Mouse (Mus musculus) central nervous system, embryonic 14 days (tissue): ENCODE results near the gene Ranbp6. TPM values are rescaled to one million over a fixed set of nuclear protein-coding genes. Genes with fewer than 3 reads are reported as not detected.

Experiments
- polyA plus RNA-seq: library from polyadenylated mRNA; depleted of rRNA; stranded (reverse); fragments of >200 nt; gene quantifications from 2 replicates; pipeline ENCODE4 v1.2.3, GENCODE M21; 2012; rRNA removed

Gene Ranbp6
- 15.2 and 16.0 TPM in 2 replicates for polyA plus RNA-seq

DNA sequence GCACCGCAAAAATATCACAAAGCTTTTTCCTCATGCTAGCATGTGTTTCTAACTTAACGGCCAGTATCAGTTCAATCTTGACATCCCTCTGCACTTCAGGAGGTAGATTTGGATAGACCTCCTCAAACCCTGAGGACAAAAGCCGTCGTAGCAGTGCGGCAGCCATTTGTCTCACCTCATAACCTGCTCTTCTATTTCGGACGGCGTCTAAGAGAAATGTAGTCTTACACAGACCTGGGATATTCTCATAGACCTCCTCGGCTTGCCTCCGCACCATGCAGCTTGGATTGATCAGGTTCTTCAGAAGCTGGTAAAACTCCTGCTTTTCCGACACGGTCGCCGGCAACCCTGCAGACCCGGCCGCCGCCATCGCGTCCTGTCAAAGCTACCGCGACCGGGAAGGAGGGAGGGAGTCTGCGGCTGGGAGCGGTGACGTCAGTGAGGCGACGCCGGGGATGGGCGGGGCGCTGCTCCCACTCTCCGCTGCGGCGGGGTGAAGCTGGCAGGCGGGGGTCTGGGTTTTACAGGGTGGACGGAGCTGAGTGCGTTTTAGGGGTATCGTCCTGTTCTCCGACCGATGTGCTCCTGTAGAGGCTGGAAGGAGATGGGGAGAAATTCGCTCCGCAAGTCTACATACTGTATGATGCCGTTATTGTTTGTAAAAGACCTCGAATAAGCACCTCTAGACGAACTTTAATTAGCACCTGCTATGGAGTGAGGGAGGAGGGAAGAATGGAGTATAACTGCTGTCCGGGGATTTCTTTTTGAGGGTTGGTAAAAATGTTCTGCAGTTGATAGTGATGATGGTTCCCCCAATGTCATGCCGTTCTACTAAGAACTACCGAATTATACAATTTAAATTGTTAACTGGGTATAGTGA, at the start of gene Ranbp6:
TSS of gene Ranbp6 (minus strand) at position 394 of the 880 bp plus-strand sequence.

GRCm38 (mm10) chr19:29805917-29806785, 6.6 kb downstream of the Ranbp6 start, which contains the start of gene 9930021J03Rik:
Gene 9930021J03Rik (minus strand): TSS chr19:29805989.

Other genes starting within 250 kb of the Ranbp6 start
- 9.2 and 10.8 TPM in 2 replicates for gene Ermp1, start 164.6 kb downstream of the Ranbp6 start, polyA plus RNA-seq
- gene Mlana, start 115.2 kb downstream of the Ranbp6 start, polyA plus RNA-seq: 0.10 and 0.21 TPM in 2 replicates
- 26.6 and 27.8 TPM in 2 replicates for gene 9930021J03Rik, start 7.0 kb downstream of the Ranbp6 start, polyA plus RNA-seq
- gene Il33, start 112.1 kb upstream of the Ranbp6 start, polyA plus RNA-seq: 0.68 and 2.0 TPM in 2 replicates
- gene Trpd52l3, start 190.8 kb upstream of the Ranbp6 start, polyA plus RNA-seq: not detected in 2 replicates
- 133 and 142 TPM in 2 replicates for gene Uhrf2, start 217.5 kb upstream of the Ranbp6 start, polyA plus RNA-seq